Mouse (Mus musculus) ovary, adult 10 weeks (tissue): Measurements from ENCODE around the gene Rnd3. TPM values are rescaled to one million over a fixed set of nuclear protein-coding genes. Genes with fewer than 3 reads are reported as not detected.

ENCODE experiments used
- polyA plus RNA-seq: library from polyadenylated mRNA; stranded (reverse); fragments of 350-450 nt; fragmentation: Illumina TruSeq; extraction: RNeasy Lipid Tissue Mini Kit (QIAGEN cat#74804); gene quantifications from one replicate; pipeline ENCODE4 v1.2.3, GENCODE M21; 2014

Gene Rnd3
- polyA plus RNA-seq: 29.7 TPM

DNA sequence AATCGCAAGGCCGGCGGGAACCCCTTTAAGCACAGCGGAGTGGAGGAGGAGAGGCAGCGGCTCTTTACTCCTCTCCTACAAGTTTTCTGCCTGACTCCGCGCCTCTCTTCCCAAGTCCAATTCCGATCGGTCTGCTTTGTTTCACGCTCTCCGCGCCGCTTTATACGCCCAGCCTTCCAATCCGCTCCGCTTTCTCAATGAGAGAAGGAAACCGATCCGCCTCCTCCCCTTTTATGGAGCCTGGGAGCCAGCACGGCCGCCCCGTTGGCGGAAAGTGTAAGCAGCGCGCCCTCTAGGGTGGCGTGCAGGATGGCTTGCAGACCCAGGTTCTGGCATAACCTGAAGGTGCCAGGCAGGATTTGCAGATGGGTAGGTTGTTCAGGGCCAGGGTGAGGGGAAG, at the start of gene Rnd3:
Rnd3 (minus strand) TSS at position 137 of the 400 bp plus-strand sequence.

